Mouse (Mus musculus) kidney, postnatal 4 days (tissue): ENCODE measurements around the gene Hdac4.

Experiments used
- DNase-seq, 2 experiments: peaks; one replicate each; pipeline ENCODE4 v3.0.0; 2021; ENCODE audit warnings: mixed read lengths in 2 of 2

The Hdac4 gene

GRCm38 (mm10) chr1:92195360-92196149 lies at the start of gene Hdac4:
Gene Hdac4 (minus strand): TSS chr1:92195699.
- DNase-seq = peak in 1 of 2 experiments; percentile 27

GRCm38 (mm10) chr1:92243549-92243948 lies 48.0 kb upstream of the Hdac4 start:
- DNase-seq = no peak

GRCm38 (mm10) chr1:92240072-92240471 lies 44.6 kb upstream of the Hdac4 start:
- DNase-seq = no peak

- no peak for DNase-seq
Measured at GRCm38 (mm10) chr1:92235600-92235999, 40.1 kb upstream of the Hdac4 start.

- no peak for DNase-seq
Measured at GRCm38 (mm10) chr1:92225297-92225696, 29.8 kb upstream of the Hdac4 start.

- DNase-seq = no peak
Measured at GRCm38 (mm10) chr1:92223956-92224891, 28.7 kb upstream of the Hdac4 start.

GRCm38 (mm10) chr1:92216710-92217109 lies 21.2 kb upstream of the Hdac4 start:
- DNase-seq = no peak

- no peak for DNase-seq
Measured at GRCm38 (mm10) chr1:92215996-92216630, 20.6 kb upstream of the Hdac4 start.

- DNase-seq = no peak
Measured at GRCm38 (mm10) chr1:92215131-92215638, 19.7 kb upstream of the Hdac4 start.

- DNase-seq = peak; percentile 15 to 49
Measured at GRCm38 (mm10) chr1:92212003-92212750, 16.7 kb upstream of the Hdac4 start.

GRCm38 (mm10) chr1:92202639-92203352 lies 7.3 kb upstream of the Hdac4 start:
- no peak for DNase-seq

GRCm38 (mm10) chr1:92190463-92190862 lies 5.0 kb downstream of the Hdac4 start:
- DNase-seq = no peak

GRCm38 (mm10) chr1:92187137-92187536 lies 8.4 kb downstream of the Hdac4 start:
- no peak for DNase-seq

GRCm38 (mm10) chr1:92184600-92184999 lies 10.9 kb downstream of the Hdac4 start:
- DNase-seq = no peak

GRCm38 (mm10) chr1:92183101-92183790 lies 12.3 kb downstream of the Hdac4 start:
- no peak for DNase-seq

- DNase-seq = no peak
Measured at GRCm38 (mm10) chr1:92181970-92182369, 13.5 kb downstream of the Hdac4 start.

GRCm38 (mm10) chr1:92180141-92181137 lies 15.1 kb downstream of the Hdac4 start:
- DNase-seq = peak; percentile 100

- peak; percentile 63 to 77 for DNase-seq
Measured at GRCm38 (mm10) chr1:92179489-92180006, 16.0 kb downstream of the Hdac4 start.

- DNase-seq = peak; percentile 24 to 46
Measured at GRCm38 (mm10) chr1:92179070-92179469, 16.4 kb downstream of the Hdac4 start.
